Mouse (Mus musculus) kidney, adult 2 months (tissue): ENCODE data around the gene Ly9.

ENCODE experiments used
- CTCF ChIP-seq: fragments of 200-500 bp; conservative IDR thresholded peaks from 2 replicates; pipeline ENCODE4 v1.5.1; 2011; ENCODE audit warnings: low read depth, mild to moderate bottlenecking, control low read depth, low read length, moderate library complexity, mixed read lengths; ENCODE audit not compliant: insufficient read depth, insufficient read length
- POLR2A ChIP-seq: fragments of 200-500 bp; IDR thresholded peaks from one replicate; pipeline ENCODE4 v1.6.1; 2011; ENCODE audit warnings: low read depth, low read length, control low read depth

DNA sequence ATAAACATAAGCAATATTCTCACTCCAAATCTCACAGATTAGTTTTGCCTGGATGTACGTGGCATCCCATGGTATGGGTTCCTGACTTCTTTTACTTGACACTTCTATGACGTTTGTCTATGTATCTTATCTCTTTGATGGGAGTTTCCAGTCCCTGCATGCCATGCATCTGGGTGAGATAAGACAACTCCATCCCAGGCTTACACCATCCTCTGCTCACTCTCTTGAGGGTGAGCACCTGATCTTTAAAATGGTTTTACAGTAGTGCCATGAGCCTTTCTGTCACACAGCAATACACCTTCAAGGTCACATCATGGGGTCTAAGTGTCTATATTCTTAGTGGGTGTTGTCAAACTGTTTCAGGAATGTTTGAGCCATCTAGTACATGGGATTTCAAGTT is 46.9 kb downstream of the Ly9 start:
- TF ChIP-seq CTCF (no peak), POLR2A (no peak)
